8 mouse cellular contexts compared by ENCODE assay signal in the genomic region with DNA sequence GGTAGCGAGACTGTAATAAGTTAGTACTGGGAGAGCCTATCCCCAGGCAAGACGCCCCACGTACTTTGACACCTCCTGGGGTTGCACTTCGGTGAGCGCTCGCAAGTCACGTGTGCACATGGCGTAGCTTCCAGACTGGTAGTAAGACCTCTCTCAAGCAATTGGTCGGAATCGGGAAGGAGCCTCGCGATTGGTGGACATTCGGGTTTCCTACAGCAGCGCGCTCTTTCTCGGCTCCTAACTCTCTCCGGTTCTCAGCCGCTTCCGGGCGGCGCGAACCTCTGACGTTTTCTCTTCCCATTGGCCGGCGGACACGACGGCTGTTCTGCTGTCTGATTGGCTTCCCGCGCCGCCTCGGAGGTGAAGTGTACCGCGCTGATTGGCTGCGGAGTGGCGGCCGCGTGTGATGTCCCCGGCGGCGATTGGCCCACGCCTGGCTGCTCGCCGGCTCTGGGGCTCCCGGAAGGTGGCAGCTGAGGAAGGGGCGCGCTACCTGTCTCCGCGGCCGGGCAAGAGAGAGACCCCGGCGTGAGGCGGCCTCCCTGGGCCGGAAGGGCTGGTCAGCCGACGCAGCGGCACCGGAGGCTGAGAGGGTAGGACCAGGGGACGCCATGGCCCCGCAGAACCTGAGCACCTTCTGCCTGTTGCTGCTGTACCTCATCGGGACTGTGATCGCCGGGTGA. TPM values are rescaled to one million over a fixed set of nuclear protein-coding genes. Genes with fewer than 3 reads are reported as not detected.
DNase-seq lines count a peak whose midpoint lies in the region; ATAC-seq lines count a peak whose summit lies in the region.

A gene (minus strand): TSS at position 239 of the 683 bp plus-strand sequence.
A gene (plus strand): TSS at position 415 of the 683 bp plus-strand sequence.

- DNase-seq in adipocyte (ENCODE audit: low spot score), result peak; percentile 100
- peak; percentile 98 for DNase-seq in embryo, embryonic 10 days (ENCODE audit: low spot score)
- peak; percentile 97 for DNase-seq in gastrocnemius, postnatal 10 days
- DNase-seq in induced T-regulatory cell, adult 2 months (ENCODE audit: low read depth), result peak; percentile 99
- peak; percentile 99 for DNase-seq in left cerebral cortex, adult 9 months (ENCODE audit: low spot score in 2 of 2)
- DNase-seq in right cerebral cortex, postnatal 14 days, result peak; percentile 98
- peak; percentile 95 to 99 for DNase-seq in urinary bladder, postnatal 36 days (ENCODE audit: low spot score in 2 of 2)

- ATAC-seq in megakaryocyte progenitor cell, adult 5-6 weeks (replicated peaks; ENCODE audit: poor library complexity), result peak; percentile 86

RNA-seq across cellular contexts. Expression of the first gene that starts in this region (rescaled TPM):
- total RNA-seq in gastrocnemius, postnatal 10 days (2021), result 1 to 10 TPM; 8.5 to 8.6 TPM
- 20.2 and 21.6 TPM in 2 replicates for total RNA-seq in megakaryocyte progenitor cell, adult 5-6 weeks (2015)
- 27.7 and 29.8 TPM in 2 replicates for total RNA-seq in megakaryocyte progenitor cell, adult 5-6 weeks (2017)

RNA-seq across cellular contexts. Expression of the second gene that starts in this region (rescaled TPM):
- total RNA-seq in gastrocnemius, postnatal 10 days (2021), result 10 to 100 TPM; 39.5 to 43.3 TPM
- 86.1 and 89.8 TPM in 2 replicates for total RNA-seq in megakaryocyte progenitor cell, adult 5-6 weeks (2015)
- 186 and 206 TPM in 2 replicates for total RNA-seq in megakaryocyte progenitor cell, adult 5-6 weeks (2017)

Comparison
In these comparisons a context has a peak if more than half of its experiments do, and no peak if none do; other contexts are left out.
1. Peak in every context shown above with its lines: DNase-seq and ATAC-seq.